Mouse (Mus musculus): ENCODE data around the gene Cox8a.

Gene Cox8a

DNA sequence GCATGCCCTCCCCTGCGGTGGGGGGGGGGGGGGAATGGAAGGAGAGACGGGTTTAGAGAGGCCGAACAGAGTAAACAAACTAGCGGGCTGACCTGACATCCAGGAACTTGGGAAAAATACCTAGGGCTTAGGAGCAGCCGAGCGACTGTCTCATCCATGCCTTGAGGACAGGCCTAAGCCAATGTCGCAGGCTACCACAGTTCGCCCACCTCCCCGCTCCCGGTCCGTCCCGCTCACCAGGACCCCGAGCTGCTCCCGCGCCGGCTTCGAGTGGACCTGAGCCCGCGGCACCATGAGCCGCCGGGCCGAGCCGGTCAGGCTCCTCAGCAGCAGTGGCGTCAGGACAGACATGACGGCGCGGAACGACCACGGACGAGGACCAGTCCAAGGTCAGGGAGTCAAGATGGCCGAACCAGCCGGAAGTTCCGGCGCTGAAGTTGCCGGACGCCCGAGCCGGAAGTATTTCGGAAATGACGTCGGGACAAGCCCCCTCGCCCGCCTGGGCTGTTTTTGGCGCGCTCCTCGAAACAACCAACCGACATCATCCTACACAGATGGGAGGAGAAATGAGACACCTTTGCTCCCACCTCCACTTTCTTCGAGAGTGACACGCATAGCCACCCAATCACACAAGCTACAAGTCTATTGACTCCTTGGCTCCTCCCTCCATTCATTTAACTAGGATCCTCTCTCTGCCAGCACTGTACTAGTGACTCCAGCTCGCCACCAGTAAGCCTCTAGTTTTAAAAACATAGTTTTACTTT lies at the start of gene Cox8a:
Gene Cox8a (minus strand): TSS at position 455 of the 764 bp plus-strand sequence.
- DNase-seq (ENCODE audit: extremely low read depth, insufficient read length, low spot score) = peak; percentile 95

DNA sequence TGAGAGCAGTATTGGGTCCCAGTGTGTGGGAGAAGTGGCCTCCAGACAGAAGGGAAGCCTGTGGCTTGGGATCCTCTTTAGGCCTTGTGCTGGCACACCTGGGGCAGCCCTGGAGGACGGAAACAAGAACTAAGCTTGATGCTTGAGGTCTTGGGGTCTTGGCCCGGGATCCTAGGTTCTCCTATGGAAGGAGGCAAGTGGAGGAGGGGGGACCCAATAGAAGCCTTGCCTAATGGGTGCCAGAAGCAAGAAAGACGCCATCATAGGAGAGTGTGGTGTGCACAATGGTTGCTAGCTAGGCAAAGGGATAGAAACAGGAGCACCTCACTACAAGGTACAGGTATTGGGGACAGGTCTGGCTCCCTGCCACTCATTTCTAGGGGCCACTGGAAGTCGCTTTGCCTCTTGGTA lies 49.0 kb upstream of the Cox8a start:
- DNase-seq (ENCODE audit: extremely low read depth, insufficient read length, low spot score) = no peak

DNA sequence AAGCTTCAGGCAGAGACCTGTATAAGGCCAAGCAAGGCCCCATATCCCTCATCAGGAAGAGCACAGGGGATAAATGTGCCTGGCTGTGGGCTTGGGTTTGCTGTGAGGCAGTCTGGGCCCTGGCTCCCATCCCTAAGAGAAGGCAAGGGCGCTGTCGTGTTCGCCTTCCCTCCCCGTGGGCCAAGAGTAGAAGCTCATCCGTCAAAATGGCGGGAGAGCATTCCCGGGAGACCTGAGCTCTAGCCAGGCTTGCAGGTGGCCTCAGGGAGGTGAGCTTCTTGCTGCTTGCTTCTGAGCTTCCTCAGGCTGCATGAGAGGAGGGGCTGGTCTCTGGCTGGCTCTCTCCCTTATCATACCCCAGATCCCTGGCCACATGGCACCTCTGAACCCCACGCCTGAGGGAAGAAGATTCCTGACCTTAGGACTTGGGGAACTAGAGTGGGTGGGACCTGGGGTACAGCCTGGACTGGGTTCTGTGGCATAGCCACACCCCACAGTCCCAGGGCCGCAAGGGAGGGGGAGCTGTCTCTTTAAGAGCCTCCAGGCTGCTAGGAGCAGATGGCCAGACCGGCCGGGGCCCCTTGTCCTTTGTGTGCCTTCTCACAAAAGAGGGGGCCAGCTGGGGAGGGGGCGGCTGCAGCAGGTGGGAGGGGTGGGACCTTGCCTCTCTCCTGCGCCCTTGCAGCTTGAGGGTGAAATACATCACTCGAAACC lies 48.2 kb upstream of the Cox8a start:
- no peak for DNase-seq (ENCODE audit: extremely low read depth, insufficient read length, low spot score)

DNA sequence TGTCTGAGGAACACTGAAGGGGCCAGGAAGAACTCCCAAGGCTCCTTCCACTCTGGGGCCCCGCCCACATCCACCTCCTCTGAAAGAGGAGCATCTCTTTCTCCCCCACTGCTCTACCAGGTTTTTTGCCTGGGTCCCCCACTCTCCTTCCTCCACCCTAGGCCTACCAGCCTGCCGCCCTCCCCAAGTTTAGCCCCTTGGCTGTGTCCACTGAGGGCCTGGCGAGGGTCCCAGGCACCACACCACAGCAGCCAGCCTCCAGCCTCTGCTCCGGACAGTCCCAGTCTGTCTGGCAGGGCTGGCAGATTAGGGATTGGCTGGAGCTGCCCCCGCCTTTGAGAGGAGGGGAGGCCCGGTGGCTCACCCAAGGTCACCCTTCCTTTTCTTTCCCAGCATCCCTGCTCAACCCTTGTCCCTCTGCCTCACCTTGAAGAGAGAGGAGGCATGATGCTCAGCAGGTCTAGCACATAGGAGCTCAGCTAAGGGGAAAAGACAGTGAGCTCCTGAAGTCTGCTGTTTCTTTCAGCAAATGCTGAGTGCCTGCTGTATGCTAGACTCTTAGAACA lies 47.4 kb upstream of the Cox8a start:
- peak; percentile 60 for DNase-seq (ENCODE audit: extremely low read depth, insufficient read length, low spot score)

DNA sequence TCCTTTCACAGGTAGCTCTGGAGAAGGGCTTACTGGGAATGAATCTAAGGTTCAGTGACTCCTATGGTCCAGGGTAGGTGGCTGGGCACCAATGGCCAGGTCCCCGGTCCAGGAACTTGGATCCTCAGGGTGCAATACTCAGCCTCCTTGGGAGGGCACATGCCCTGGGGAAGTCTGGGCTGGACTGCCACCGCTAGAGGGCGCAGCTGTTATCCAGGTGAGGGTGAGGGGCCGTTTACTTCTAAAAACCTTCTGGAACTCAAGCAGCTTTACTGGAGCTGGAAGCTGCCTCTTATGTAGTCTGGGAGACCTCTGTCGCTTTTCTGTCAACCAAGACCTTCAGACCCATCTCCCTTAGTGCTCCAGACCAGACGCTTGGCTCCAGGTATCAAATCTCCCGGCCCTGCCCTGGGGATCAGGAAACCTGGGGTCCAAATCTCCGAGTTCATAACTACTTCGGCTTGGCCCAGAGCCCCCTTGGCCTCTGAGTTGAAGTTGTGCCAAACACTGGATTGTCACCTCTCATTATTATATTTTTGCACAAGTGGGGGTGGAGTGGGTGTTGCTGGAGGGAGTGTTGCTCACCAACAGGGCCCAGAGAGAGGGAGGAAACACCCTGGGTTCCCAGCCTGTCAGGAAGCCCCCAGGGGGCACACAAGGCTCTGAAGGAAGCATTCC lies 46.8 kb upstream of the Cox8a start:
- DNase-seq (ENCODE audit: extremely low read depth, insufficient read length, low spot score) = peak; percentile 57

DNA sequence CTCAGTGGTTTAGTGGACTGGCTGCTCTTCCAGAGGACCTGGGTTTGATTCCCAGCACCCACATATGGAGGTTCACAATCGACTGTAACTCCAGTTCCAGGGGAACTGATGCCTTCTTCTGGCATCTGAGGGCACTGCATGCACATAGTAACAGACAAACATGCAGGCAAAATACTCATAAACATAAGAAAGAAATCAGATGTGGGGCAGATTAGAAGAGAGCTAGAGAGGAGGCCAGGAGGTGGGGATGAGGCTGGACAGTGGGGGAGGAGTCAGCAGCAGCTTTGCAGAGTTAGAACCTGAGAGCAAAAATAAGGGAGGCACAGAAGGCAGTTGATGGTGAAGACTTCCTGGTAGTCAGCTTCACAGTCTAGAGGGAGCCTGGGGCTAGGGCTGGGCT lies 45.2 kb upstream of the Cox8a start:
- DNase-seq (ENCODE audit: extremely low read depth, insufficient read length, low spot score) = no peak

DNA sequence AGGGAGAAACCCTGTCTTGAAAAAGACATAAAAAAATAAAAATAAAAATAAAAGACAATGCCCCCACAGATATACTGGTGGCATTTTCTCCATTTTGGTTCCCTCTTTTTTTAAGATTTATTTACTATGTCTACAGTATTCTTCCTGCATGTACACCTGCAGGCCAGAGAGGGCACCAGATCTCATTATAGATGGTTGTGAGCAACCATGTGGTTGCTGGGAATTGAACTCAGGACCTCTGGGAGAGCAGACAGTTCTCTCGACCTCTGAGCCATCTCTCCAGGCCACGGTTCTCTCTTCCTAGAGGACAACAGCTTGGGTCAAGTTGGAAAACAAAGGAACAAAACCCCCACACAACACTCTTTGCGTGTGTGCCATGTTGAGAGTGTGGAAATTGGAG lies 44.5 kb upstream of the Cox8a start:
- no peak for DNase-seq (ENCODE audit: extremely low read depth, insufficient read length, low spot score)

GRCm38 (mm10) chr19:7261476-7261875 lies 44.1 kb upstream of the Cox8a start:
- DNase-seq (ENCODE audit: extremely low read depth, insufficient read length, low spot score) = no peak

DNA sequence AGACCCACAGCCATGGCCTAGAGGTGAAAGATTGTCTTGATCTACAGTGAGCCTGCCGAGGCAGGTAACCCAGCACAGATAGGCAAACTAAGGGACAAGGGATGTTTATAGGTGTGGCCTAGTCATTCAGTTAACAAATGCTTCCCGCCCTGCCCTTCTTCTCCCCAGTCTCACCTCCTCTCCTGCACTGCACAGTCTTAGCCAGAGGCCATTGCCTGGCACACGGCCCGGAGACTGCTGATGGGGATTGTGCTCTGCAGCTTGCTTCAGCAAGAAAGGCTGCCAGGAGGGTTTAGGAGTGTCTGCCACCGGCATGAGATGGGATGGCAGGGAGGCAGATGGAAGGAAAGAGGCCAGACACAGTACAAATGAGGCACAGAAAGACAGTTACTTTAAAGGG lies 40.5 kb upstream of the Cox8a start:
- no peak for DNase-seq (ENCODE audit: extremely low read depth, insufficient read length, low spot score)

DNA sequence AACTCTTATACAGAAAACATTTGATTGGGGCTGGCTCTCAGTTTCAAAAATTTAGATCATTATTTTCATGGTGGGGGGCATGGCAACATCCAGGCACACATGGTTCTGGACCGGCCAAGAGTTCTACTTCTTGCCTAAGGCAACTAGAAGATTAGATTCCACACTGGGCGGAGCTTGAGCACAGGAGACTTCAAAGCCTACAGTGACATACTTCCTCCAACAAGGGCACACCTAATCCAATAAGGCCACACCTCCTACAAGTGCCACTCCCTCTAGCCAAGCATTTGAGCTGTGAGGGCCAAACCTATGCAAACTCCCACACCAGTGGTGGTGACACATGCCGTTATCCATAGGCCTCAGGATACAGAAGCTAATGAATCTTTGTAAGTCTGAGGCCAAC lies 28.6 kb upstream of the Cox8a start:
- DNase-seq (ENCODE audit: extremely low read depth, insufficient read length, low spot score) = no peak

- peak; percentile 94 for DNase-seq (ENCODE audit: extremely low read depth, insufficient read length, low spot score)
Observed at GRCm38 (mm10) chr19:7240782-7241690, 23.6 kb upstream of the Cox8a start, which contains the start of gene Naa40. Gene Naa40, minus strand, starts transcription at chr19:7241183.

DNA sequence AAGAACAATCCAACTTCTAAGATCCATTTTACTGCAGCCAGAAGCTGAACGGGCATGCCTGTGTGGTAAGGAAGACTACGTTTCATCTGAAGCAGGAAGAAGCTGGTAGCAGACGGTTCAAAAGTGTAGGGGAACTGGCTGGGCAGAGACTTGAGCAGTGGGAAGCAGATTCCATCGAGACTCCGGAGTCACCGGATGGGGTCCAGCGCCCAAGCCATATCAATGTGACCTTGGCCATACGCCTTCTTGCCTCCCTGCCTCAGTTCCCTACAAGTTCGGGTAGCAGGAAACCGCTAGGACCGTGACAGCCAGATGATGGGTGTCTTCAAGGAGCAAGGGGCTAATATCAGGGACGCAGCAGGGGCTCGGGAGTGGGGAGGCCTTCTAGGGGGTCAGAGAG lies 22.9 kb upstream of the Cox8a start:
- DNase-seq (ENCODE audit: extremely low read depth, insufficient read length, low spot score) = no peak

DNA sequence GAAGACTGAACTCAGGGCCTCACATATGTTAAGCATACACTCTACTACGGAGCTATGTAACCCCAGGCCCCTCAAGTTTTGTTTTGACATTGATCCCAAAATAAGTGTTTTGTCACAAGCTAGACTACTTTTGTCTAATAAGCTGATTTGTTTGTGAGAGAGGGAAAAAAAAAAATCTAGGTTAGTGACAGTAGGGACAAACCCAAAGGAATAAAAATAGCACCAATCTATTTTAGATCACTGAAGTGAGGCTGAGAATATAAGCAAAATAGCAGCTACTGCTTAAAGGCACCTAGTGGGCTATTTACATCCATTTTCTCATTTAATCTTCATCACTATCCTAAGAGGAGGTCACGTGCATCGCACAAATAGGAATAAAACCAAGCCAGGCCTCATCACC lies 22.2 kb upstream of the Cox8a start:
- DNase-seq (ENCODE audit: extremely low read depth, insufficient read length, low spot score) = no peak

DNA sequence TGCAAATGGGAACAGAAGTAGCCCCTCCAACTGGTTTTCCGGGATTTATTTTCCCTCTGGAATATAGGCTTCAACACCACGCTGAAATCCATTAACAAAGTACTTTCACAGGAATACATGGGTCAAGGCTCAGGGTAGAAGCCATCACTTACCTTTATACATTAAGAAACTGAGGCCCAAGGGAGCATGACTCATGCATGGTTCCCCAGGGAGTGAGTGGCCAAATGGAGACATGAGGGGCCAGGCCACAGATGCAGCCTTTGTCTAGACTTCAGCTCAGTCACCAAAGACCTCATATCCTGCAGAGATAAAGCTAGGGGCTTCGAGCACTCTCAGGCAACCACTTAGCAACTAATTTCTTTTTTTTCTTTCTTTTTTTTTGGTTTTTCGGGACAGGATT lies 19.3 kb upstream of the Cox8a start:
- DNase-seq (ENCODE audit: extremely low read depth, insufficient read length, low spot score) = no peak

DNA sequence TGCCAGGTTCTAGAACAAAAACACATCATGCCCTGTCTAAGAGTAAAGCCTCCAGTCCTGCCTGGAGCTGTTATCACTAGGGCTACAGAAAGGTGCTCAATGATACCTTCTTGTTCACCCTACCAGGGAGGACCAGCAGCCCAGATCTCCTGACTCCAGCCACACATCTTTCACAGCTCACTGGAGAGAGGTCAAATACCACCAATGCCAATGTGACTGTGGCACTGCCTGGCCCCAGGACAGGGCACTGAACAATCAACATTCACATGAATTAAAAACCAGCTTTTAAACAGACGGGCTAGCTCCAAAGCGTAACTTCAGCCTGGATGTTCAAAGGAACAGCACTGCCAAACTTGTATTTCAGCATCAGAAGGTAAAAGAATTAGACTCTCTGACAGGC lies 18.6 kb upstream of the Cox8a start:
- no peak for DNase-seq (ENCODE audit: extremely low read depth, insufficient read length, low spot score)

GRCm38 (mm10) chr19:7235461-7235860 lies 18.0 kb upstream of the Cox8a start:
- no peak for DNase-seq (ENCODE audit: extremely low read depth, insufficient read length, low spot score)

DNA sequence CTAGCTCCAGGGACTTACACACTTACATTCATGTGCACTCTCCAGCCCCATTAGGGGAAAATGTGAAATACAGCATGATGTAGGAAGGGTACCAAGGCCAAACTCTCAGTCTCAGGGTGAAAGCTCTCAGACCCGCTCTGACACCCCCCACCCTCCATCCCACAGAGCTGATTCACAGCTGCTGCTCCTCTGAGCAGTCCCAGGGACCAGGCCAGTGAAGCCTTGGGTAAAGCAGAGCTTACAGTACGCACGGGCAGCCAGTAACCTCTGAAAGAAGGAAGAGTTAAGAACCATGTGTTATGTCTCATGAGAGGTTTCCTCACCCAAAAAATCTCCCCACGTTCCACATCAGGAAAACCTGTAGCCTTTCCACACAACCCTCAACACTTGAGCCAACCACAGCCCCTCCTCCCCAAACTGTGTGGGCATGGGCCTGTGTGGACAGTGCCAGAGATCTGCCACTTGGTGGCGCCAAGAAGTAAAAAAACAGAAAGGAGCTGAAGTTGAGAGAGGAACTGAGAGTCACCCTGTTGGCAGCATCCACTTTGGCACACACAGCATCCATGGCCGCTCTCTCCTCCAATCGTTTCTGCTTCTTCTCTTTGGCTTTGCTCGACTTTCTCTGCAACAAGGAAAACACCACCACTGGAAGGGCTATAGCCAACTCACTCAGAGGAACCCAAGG lies 17.3 kb upstream of the Cox8a start:
- peak; percentile 48 for DNase-seq (ENCODE audit: extremely low read depth, insufficient read length, low spot score)

- no peak for DNase-seq (ENCODE audit: extremely low read depth, insufficient read length, low spot score)
Observed at GRCm38 (mm10) chr19:7226511-7226914, 9.1 kb upstream of the Cox8a start.

DNA sequence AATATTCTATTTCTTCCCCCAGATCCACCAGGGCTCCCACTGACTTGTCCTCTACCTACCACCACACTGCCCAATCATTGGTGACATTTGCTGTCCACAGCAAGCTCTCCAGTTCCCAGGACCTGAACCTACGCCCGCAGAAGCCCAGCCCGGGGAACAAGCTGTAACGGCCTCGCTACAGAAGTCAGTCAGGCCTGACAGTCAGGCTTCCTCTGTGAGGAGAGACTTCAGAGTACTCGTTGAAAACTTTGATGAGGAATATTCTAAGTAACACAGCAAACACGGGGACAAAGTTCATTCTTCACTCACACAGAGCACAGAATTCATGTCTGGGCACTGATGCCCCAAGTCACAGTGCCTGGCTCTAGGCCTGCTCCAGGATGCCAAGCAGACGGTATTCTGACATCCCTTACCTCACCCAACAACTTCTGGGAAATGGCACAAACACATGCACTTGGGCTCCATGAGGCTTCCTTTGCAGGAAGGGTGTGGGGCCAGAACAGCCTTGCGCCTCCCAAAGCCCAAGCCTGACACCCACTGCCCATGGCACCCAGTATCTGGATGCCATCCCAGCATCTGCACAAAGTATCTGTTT lies 7.8 kb upstream of the Cox8a start:
- no peak for DNase-seq (ENCODE audit: extremely low read depth, insufficient read length, low spot score)

Measured in 3134 (cell line).